Mouse (Mus musculus): ENCODE data around the gene Plekha4. TPM values are rescaled to one million over a fixed set of nuclear protein-coding genes. Genes with fewer than 3 reads are reported as not detected.
"Not testable (repeated sequence)": the region's sequence is repeated elsewhere in the genome, so short reads cannot be mapped to it uniquely, and the experiment has no call there.

The Plekha4 gene
- 12.6 and 12.9 TPM in 2 replicates for polyA plus RNA-seq (2012; rRNA removed)

GRCm38 (mm10) chr7:45525809-45526473 is at the start of gene Plekha4, which contains the start of gene Ppp1r15a:
TSS of gene Plekha4 (plus strand) at chr7:45526330.
TSS of gene Ppp1r15a (minus strand) at chr7:45526268.
- Histone ChIP-seq H3K4me1 (ENCODE audit: control insufficient read depth, insufficient read depth, low read length) (peaks cover 16% of the 10 kb centered on the region), H3K36me3 (ENCODE audit: control insufficient read depth, insufficient read depth, low read length) (no peaks in the 10 kb centered on the region), H3K27ac (ENCODE audit: control insufficient read depth, insufficient read depth, low read depth, low read length) (peak within 1 kb of the TSS; percentile 88), H3K27me3 (ENCODE audit: control insufficient read depth, insufficient read depth, low read length) (no peaks in the 10 kb centered on the region), H3K4me3 (ENCODE audit: control insufficient read depth, low read depth, low read length) (peak within 1 kb of the TSS; percentile 92)
- peak; percentile 96 for TF ChIP-seq POLR2A (IDR thresholded peaks at IDR 0.05; ENCODE audit: control insufficient read depth, low read depth, low read length)
- TF ChIP-seq CTCF (IDR thresholded peaks at IDR 0.05; ENCODE audit: control insufficient read depth, insufficient read depth, insufficient replicate concordance, low read depth, low read length), result no peak

DNA sequence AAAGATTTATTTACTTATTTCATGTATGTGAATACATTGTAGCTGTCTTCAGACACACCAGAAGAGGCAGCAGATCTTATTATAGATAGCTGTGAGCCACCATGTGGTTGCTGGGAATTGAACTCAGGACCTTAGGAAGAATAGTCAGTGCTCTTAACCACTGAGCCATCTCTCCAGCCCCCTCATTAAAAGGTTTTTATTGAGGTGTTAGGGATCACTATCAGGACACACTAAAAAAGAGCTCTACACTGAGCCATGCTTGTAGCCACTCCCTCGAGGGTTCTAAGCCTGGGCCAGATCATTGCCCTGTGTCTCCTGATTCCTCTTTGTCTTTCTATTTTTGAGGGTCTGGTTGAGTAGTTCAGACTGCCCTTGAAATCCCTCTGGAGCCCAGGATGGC is 49.7 kb upstream of the Plekha4 start:
- TF ChIP-seq POLR2A (IDR thresholded peaks at IDR 0.05; ENCODE audit: control insufficient read depth, low read depth, low read length) (no peak), CTCF (IDR thresholded peaks at IDR 0.05; ENCODE audit: control insufficient read depth, insufficient read depth, insufficient replicate concordance, low read depth, low read length) (no peak)
- no peak overlapping the region; the same call in 1 of the 2 replicates for H3K27ac ChIP-seq (ENCODE audit: control insufficient read depth, insufficient read depth, low read depth, low read length)
- H3K27me3 ChIP-seq (ENCODE audit: control insufficient read depth, insufficient read depth, low read length), result no peaks in the 10 kb centered on the region
- H3K4me3 ChIP-seq (ENCODE audit: control insufficient read depth, low read depth, low read length), result no peak overlapping the region
- peaks cover 11% of the 10 kb centered on the region for H3K4me1 ChIP-seq (ENCODE audit: control insufficient read depth, insufficient read depth, low read length)
- H3K36me3 ChIP-seq (ENCODE audit: control insufficient read depth, insufficient read depth, low read length), result no peaks in the 10 kb centered on the region

DNA sequence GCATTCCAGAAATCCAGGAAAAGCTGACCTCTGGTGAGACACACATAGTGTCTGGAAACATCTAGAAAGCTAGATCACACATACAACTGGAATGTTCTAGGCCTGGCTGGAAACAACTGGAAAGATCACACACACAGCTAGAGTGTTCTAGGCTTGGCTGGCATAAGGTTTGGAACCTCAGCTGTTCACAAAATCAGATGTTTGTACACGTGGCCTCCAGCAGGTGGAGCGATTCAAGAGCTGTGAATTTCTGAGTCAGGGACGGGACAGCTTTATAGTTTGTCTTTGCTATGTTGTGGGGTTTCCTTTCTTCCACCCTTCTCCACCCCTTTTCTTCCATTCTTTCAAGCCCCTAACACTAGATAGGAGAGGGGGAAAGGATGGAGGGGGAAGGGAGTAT is 49.1 kb upstream of the Plekha4 start:
- Histone ChIP-seq H3K4me1 (ENCODE audit: control insufficient read depth, insufficient read depth, low read length) (peaks cover 13% of the 10 kb centered on the region), H3K36me3 (ENCODE audit: control insufficient read depth, insufficient read depth, low read length) (no peaks in the 10 kb centered on the region), H3K27ac (ENCODE audit: control insufficient read depth, insufficient read depth, low read depth, low read length) (no peak overlapping the region; the same call in 1 of the 2 replicates), H3K4me3 (ENCODE audit: control insufficient read depth, low read depth, low read length) (no peak overlapping the region), H3K27me3 (ENCODE audit: control insufficient read depth, insufficient read depth, low read length) (no peaks in the 10 kb centered on the region)
- TF ChIP-seq POLR2A (IDR thresholded peaks at IDR 0.05; ENCODE audit: control insufficient read depth, low read depth, low read length), result no peak
- no peak for TF ChIP-seq CTCF (IDR thresholded peaks at IDR 0.05; ENCODE audit: control insufficient read depth, insufficient read depth, insufficient replicate concordance, low read depth, low read length)

- Histone ChIP-seq H3K4me1 (ENCODE audit: control insufficient read depth, insufficient read depth, low read length) (peaks cover 13% of the 10 kb centered on the region), H3K36me3 (ENCODE audit: control insufficient read depth, insufficient read depth, low read length) (no peaks in the 10 kb centered on the region), H3K27ac (ENCODE audit: control insufficient read depth, insufficient read depth, low read depth, low read length) (no peak overlapping the region), H3K27me3 (ENCODE audit: control insufficient read depth, insufficient read depth, low read length) (no peaks in the 10 kb centered on the region), H3K4me3 (ENCODE audit: control insufficient read depth, low read depth, low read length) (no peak overlapping the region)
- TF ChIP-seq CTCF (IDR thresholded peaks at IDR 0.05; ENCODE audit: control insufficient read depth, insufficient read depth, insufficient replicate concordance, low read depth, low read length), result no peak
- no peak for TF ChIP-seq POLR2A (IDR thresholded peaks at IDR 0.05; ENCODE audit: control insufficient read depth, low read depth, low read length)
These were observed 47.4 kb upstream of the Plekha4 start for GRCm38 (mm10) chr7:45478774-45479173.

- H3K27ac ChIP-seq (ENCODE audit: control insufficient read depth, insufficient read depth, low read depth, low read length); H3K27me3 ChIP-seq (ENCODE audit: control insufficient read depth, insufficient read depth, low read length); H3K4me3 ChIP-seq (ENCODE audit: control insufficient read depth, low read depth, low read length); H3K36me3 ChIP-seq (ENCODE audit: control insufficient read depth, insufficient read depth, low read length); H3K4me1 ChIP-seq (ENCODE audit: control insufficient read depth, insufficient read depth, low read length): not testable (repeated sequence)
These were observed 45.8 kb upstream of the Plekha4 start for GRCm38 (mm10) chr7:45480310-45480709.

GRCm38 (mm10) chr7:45481374-45481927 is 44.7 kb upstream of the Plekha4 start, which contains the start of gene Tulp2:
TSS of gene Tulp2 (plus strand) at chr7:45481877.
- H3K27me3 ChIP-seq (ENCODE audit: control insufficient read depth, insufficient read depth, low read length), result no peaks in the 10 kb centered on the region
- H3K27ac ChIP-seq (ENCODE audit: control insufficient read depth, insufficient read depth, low read depth, low read length), result peak within 1 kb of the TSS; percentile 57
- no peak for TF ChIP-seq CTCF (IDR thresholded peaks at IDR 0.05; ENCODE audit: control insufficient read depth, insufficient read depth, insufficient replicate concordance, low read depth, low read length)
- TF ChIP-seq POLR2A (IDR thresholded peaks at IDR 0.05; ENCODE audit: control insufficient read depth, low read depth, low read length), result peak; percentile 57; the same call in 1 of the 2 replicates
- peaks cover 6% of the 10 kb centered on the region for H3K4me1 ChIP-seq (ENCODE audit: control insufficient read depth, insufficient read depth, low read length)
- peak within 1 kb of the TSS; percentile 82 for H3K4me3 ChIP-seq (ENCODE audit: control insufficient read depth, low read depth, low read length)
- H3K36me3 ChIP-seq (ENCODE audit: control insufficient read depth, insufficient read depth, low read length), result no peaks in the 10 kb centered on the region

DNA sequence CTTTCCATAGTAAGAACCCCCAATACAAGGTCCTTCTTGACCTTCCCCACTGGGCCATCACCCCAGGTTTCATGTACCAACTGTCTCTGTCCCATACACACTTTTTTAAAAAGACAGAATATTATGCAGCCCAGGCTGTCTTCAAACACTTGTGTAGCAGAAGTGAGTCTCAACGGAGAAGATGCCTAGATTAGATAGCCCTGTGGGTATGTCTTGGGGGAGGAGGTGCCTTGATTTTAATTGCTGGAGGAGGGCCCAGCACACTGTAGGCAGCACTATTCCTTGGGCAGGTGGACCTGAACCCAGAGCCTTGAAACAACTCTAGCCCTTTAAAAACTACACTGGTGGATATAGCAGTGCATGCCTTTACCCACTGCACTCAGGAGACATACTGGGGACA is 44.0 kb upstream of the Plekha4 start:
- Histone ChIP-seq H3K27ac (ENCODE audit: control insufficient read depth, insufficient read depth, low read depth, low read length) (peak overlapping the region; percentile 39), H3K36me3 (ENCODE audit: control insufficient read depth, insufficient read depth, low read length) (no peaks in the 10 kb centered on the region), H3K4me3 (ENCODE audit: control insufficient read depth, low read depth, low read length) (peak overlapping the region; percentile 82; the same call in 1 of the 2 replicates), H3K27me3 (ENCODE audit: control insufficient read depth, insufficient read depth, low read length) (no peaks in the 10 kb centered on the region), H3K4me1 (ENCODE audit: control insufficient read depth, insufficient read depth, low read length) (peaks cover 6% of the 10 kb centered on the region)
- no peak for TF ChIP-seq CTCF (IDR thresholded peaks at IDR 0.05; ENCODE audit: control insufficient read depth, insufficient read depth, insufficient replicate concordance, low read depth, low read length)
- no peak for TF ChIP-seq POLR2A (IDR thresholded peaks at IDR 0.05; ENCODE audit: control insufficient read depth, low read depth, low read length)

DNA sequence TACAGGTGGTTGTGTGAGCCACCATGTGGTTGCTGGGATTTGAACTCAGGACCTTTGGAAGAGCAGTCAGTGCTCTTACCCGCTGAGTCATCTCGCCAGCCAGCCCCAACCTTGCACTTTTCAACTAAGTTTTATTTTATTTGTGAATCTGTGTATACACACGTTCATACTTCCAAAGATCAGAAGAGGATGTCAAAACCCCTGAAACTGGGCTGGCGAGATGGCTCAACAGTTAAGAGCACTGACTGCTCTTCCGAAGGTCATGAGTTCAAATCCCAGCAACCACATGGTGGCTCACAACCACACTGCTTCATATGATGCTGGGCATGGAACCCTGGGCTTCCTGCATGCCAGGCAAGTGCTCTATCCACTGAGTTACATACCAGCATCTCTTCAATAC is 41.1 kb upstream of the Plekha4 start:
- not testable (repeated sequence) for H3K27me3 ChIP-seq (ENCODE audit: control insufficient read depth, insufficient read depth, low read length); H3K4me3 ChIP-seq (ENCODE audit: control insufficient read depth, low read depth, low read length); H3K4me1 ChIP-seq (ENCODE audit: control insufficient read depth, insufficient read depth, low read length); H3K36me3 ChIP-seq (ENCODE audit: control insufficient read depth, insufficient read depth, low read length)
- 0 out of 2 replicates have a peak overlapping the region, but pooled peaks have one; percentile 16 for H3K27ac ChIP-seq (ENCODE audit: control insufficient read depth, insufficient read depth, low read depth, low read length)

Measured in testis, adult 2 months (tissue).